In genomic region chr12:106478381-106478781, GRCm38 (mm10) we compare ENCODE assay signal across 9 mouse cellular contexts.
DNase-seq lines count a peak whose midpoint lies in the region; ATAC-seq and TF ChIP-seq lines count a peak whose summit lies in the region.
"Had no signal": no experiment of that assay in that cellular context is flagged by ENCODE, and none has a peak within 500 bp of the region (broad histone marks: within the 10 kb centered on the region; RNA-seq: fewer than 3 reads in every experiment).

No protein-coding gene starts in this region.

- no peak for TF ChIP-seq CTCF in E14TG2a.4 (conservative IDR thresholded peaks at IDR 0.05; ENCODE audit: low read length)
- no peak for TF ChIP-seq CTCF in liver, embryonic 14.5 days (IDR thresholded peaks at IDR 0.05; ENCODE audit: low read depth)
- no peak for TF ChIP-seq CTCF in lung, adult 2 months (IDR thresholded peaks at IDR 0.05; ENCODE audit: insufficient read depth, low read length)

- peak overlapping the region; percentile 50 for H3K4me3 ChIP-seq in E14TG2a.4 (replicated peaks; ENCODE audit: low read length)
- H3K4me3 ChIP-seq in forebrain, embryonic 10.5 days, result peak overlapping the region; percentile 48
- peak overlapping the region in 1 of 2 experiments; percentile 14; a peak in 1 of 4 replicates for H3K4me3 ChIP-seq in liver, embryonic 14.5 days (ENCODE audit: insufficient read depth in 1 of 2, low read depth in 2 of 2, low read length in 2 of 2)
- H3K4me3 ChIP-seq in lung, adult 2 months (replicated peaks; ENCODE audit: extremely low read depth, low read depth, low read length), result no peak overlapping the region

- peaks cover 100% of the 10 kb centered on the region for H3K4me1 ChIP-seq in E14TG2a.4 (replicated peaks; ENCODE audit: low read depth, low read length)
- peaks cover 78% of the 10 kb centered on the region for H3K4me1 ChIP-seq in forebrain, embryonic 10.5 days
- H3K4me1 ChIP-seq in liver, embryonic 14.5 days (replicated peaks; ENCODE audit: control insufficient read depth in 2 of 2, insufficient read depth in 2 of 2, low read length in 1 of 2), result peaks cover 0 to 5% of the 10 kb centered on the region in 2 experiments; a peak in 1 of 4 replicates
- H3K4me1 ChIP-seq in lung, adult 2 months (ENCODE audit: control insufficient read depth, insufficient read depth, low read length), result no peaks in the 10 kb centered on the region

- peaks cover 38% of the 10 kb centered on the region for H3K27me3 ChIP-seq in E14TG2a.4 (ENCODE audit: insufficient read depth, low read length)
- peaks cover 88% of the 10 kb centered on the region for H3K27me3 ChIP-seq in forebrain, embryonic 10.5 days (ENCODE audit: poor library complexity, severe bottlenecking)
- peaks cover 31% of the 10 kb centered on the region for H3K27me3 ChIP-seq in liver, embryonic 14.5 days (ENCODE audit: control insufficient read depth, insufficient read depth, low read length)

- H3K9me3 ChIP-seq in E14TG2a.4 (ENCODE audit: low read length), result no peaks in the 10 kb centered on the region
- H3K9me3 ChIP-seq in forebrain, embryonic 10.5 days, result no peaks in the 10 kb centered on the region
- H3K9me3 ChIP-seq in liver, embryonic 14.5 days (ENCODE audit: control insufficient read depth, low read length), result no peaks in the 10 kb centered on the region

- peak; percentile 17 to 28 for DNase-seq in adrenal gland, adult 18-20 months (ENCODE audit: low spot score in 2 of 2)
- DNase-seq in adrenal gland, postnatal 4 days (ENCODE audit: low spot score in 2 of 2), result no peak
- peak; percentile 51 for DNase-seq in forebrain, embryonic 10.5 days (ENCODE audit: extremely low spot score, low spot score)
- DNase-seq in liver, embryonic 14.5 days (ENCODE audit: low read depth in 3 of 3, low spot score in 3 of 3), result no peak
- DNase-seq in lung, adult 2 months, result no peak
- no peak for DNase-seq in urinary bladder, postnatal 4 days (ENCODE audit: low spot score in 2 of 2)
- DNase-seq in thymus, postnatal 25 days, result no peak

- H3K27ac ChIP-seq in forebrain, embryonic 10.5 days, result 0 out of 2 replicates have a peak overlapping the region, but pooled peaks have one; percentile 17
- H3K27ac ChIP-seq in liver, embryonic 14.5 days, result no peak overlapping the region

- H3K9ac ChIP-seq in liver, embryonic 14.5 days (replicated peaks), result no peak overlapping the region
- H3K9ac ChIP-seq: lung, embryonic 14.5 days had no signal

- WGBS in forebrain, embryonic 10.5 days, result under 1% methylated on average over 18 of the region's 18 CpGs
- WGBS in liver, embryonic 14.5 days (ENCODE audit: insufficient replicate concordance), result 3% methylated on average over 18 of the region's 18 CpGs
- WGBS in lung, adult 2 months, result 4% methylated on average over 18 of the region's 18 CpGs

- H3K36me3 ChIP-seq in E14TG2a.4 (ENCODE audit: insufficient read depth, low read length), result no peaks in the 10 kb centered on the region
- no peaks in the 10 kb centered on the region for H3K36me3 ChIP-seq in forebrain, embryonic 10.5 days (replicated peaks)
- H3K36me3 ChIP-seq in liver, embryonic 14.5 days (replicated peaks; ENCODE audit: control insufficient read depth, insufficient read depth, low read depth), result no peaks in the 10 kb centered on the region

- no peak for ATAC-seq in liver, embryonic 14.5 days (ENCODE audit: insufficient read depth)

- TF ChIP-seq POLR2A in lung, adult 2 months (IDR thresholded peaks at IDR 0.05; ENCODE audit: borderline replicate concordance, extremely low read depth, low read depth, low read length), result no peak

- no peak for TF ChIP-seq EP300 in liver, embryonic 14.5 days (IDR thresholded peaks at IDR 0.05; ENCODE audit: low read depth)

- peak overlapping the region; percentile 31 for H3K4me2 ChIP-seq in liver, embryonic 14.5 days (ENCODE audit: low read depth)
- H3K4me2 ChIP-seq: lung, embryonic 14.5 days had no signal

Comparison
In these comparisons a context has a peak if more than half of its experiments do, and no peak if none do; other contexts are left out.
1. DNase-seq: peak in adrenal gland, adult 18-20 months (2 of 2) and forebrain, embryonic 10.5 days (single experiment); none in adrenal gland, postnatal 4 days (0 of 2), liver, embryonic 14.5 days (0 of 3), lung, adult 2 months (single experiment), urinary bladder, postnatal 4 days (0 of 2) and thymus, postnatal 25 days (single experiment).